In the genomic region with DNA sequence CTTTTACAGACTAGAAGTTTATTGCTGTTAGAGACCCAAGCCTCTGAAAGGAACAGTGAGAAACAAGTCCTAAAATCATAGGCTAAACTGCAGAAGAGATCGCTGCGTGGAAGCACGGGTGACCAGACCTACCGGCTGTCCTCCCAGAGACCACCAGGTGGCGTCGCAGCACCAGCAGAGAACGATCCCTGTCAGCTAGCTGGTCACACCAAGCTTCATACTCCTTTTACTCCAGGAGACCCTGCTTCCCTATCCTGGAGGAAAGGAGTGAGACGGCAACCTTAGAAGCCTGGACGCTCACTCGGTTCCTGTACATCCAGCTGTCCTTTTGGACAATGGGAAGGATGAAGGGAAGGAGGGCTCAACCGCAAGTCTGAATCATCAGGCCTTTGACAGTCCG, we compare ENCODE assay signal across 8 mouse cellular contexts. TPM values are rescaled to one million over a fixed set of nuclear protein-coding genes. Genes with fewer than 3 reads are reported as not detected.
A peak's percentile ranks its signal among the peaks of the same experiment; 100 is the strongest.
DNase-seq lines count a peak whose midpoint lies in the region; ATAC-seq and TF ChIP-seq lines count a peak whose summit lies in the region.

No protein-coding gene starts in this region.

- peak; percentile 62; the same call in 1 of the 2 replicates for ATAC-seq in erythroid progenitor cell, adult 5-6 weeks (replicated peaks; ENCODE audit: low FRiP score, poor library complexity, severe bottlenecking)
- ATAC-seq in heart, embryonic 13.5 days (ENCODE audit: extremely low read depth, insufficient number of reproducible peaks, low FRiP score, low TSS enrichment), result no peak
- ATAC-seq in kidney, postnatal 0 days (replicated peaks; ENCODE audit: low FRiP score, low read depth), result peak; percentile 68; the same call in 1 of the 2 replicates

- H3K4me2 ChIP-seq in heart, embryonic 13.5 days, result peak overlapping the region; percentile 99
- H3K4me2 ChIP-seq in kidney, postnatal 0 days (ENCODE audit: low read length), result peak overlapping the region; percentile 96
- peak overlapping the region; percentile 71 for H3K4me2 ChIP-seq in myocyte (ENCODE audit: low read depth)

- H3K27ac ChIP-seq in brown adipose tissue, adult 24 weeks (replicated peaks; ENCODE audit: low read depth, low read length), result no peak overlapping the region
- no peak overlapping the region for H3K27ac ChIP-seq in heart, embryonic 13.5 days (replicated peaks)
- H3K27ac ChIP-seq in kidney, postnatal 0 days, result no peak overlapping the region
- peak overlapping the region; percentile 45; the same call in 1 of the 2 replicates for H3K27ac ChIP-seq in liver, adult 2 months (replicated peaks; ENCODE audit: insufficient read depth, low read depth, low read length)

- WGBS in heart, embryonic 13.5 days, result 2% methylated on average over 12 of the region's 12 CpGs
- under 1% methylated on average over 12 of the region's 12 CpGs for WGBS in kidney, postnatal 0 days
- 1% methylated on average over 12 of the region's 12 CpGs for WGBS in liver, adult 2 months

- H3K4me1 ChIP-seq in brown adipose tissue, adult 24 weeks (ENCODE audit: control insufficient read depth, insufficient read depth, insufficient read length, low read length), result peaks cover 4% of the 10 kb centered on the region; the same call in 1 of the 2 replicates
- peaks cover 36% of the 10 kb centered on the region for H3K4me1 ChIP-seq in heart, embryonic 13.5 days
- H3K4me1 ChIP-seq in kidney, postnatal 0 days (replicated peaks; ENCODE audit: insufficient read depth, low read length), result peaks cover 17% of the 10 kb centered on the region; the same call in 1 of the 2 replicates
- peaks cover 22% of the 10 kb centered on the region for H3K4me1 ChIP-seq in liver, adult 2 months (ENCODE audit: control insufficient read depth, insufficient read depth, low read length)

- peak; percentile 90 for TF ChIP-seq CTCF in C2C12 (IDR thresholded peaks at IDR 0.05; ENCODE audit: control insufficient read depth, insufficient read depth, insufficient read length)
- peak; percentile 99 for TF ChIP-seq CTCF in kidney, postnatal 0 days (IDR thresholded peaks at IDR 0.05; ENCODE audit: low read depth)
- peak; percentile 99 for TF ChIP-seq CTCF in liver, adult 2 months (IDR thresholded peaks at IDR 0.05; ENCODE audit: low read depth, low read length)

- H3K27me3 ChIP-seq in C2C12 (ENCODE audit: control insufficient read depth, insufficient read depth, insufficient read length), result no peaks in the 10 kb centered on the region
- H3K27me3 ChIP-seq in heart, embryonic 13.5 days (replicated peaks), result peaks cover 93% of the 10 kb centered on the region
- H3K27me3 ChIP-seq in kidney, postnatal 0 days (ENCODE audit: insufficient read depth, low read length), result peaks cover 42% of the 10 kb centered on the region
- H3K27me3 ChIP-seq in liver, adult 2 months (ENCODE audit: control insufficient read depth, insufficient read depth, low read length), result no peaks in the 10 kb centered on the region
- H3K27me3 ChIP-seq in myocyte (ENCODE audit: control insufficient read depth, insufficient read depth, insufficient read length), result no peaks in the 10 kb centered on the region

- no peak overlapping the region for H3ac ChIP-seq in C2C12 (ENCODE audit: control insufficient read depth, insufficient read length, low read depth)
- no peak overlapping the region for H3ac ChIP-seq in myocyte (ENCODE audit: control insufficient read depth, insufficient read length)

- no peak overlapping the region for H3K4me3 ChIP-seq in C2C12 (ENCODE audit: insufficient read depth, poor library complexity, severe bottlenecking)
- H3K4me3 ChIP-seq in brown adipose tissue, adult 24 weeks (ENCODE audit: insufficient read depth, low read depth, low read length), result peak overlapping the region; percentile 65
- peak overlapping the region; percentile 67 for H3K4me3 ChIP-seq in heart, embryonic 13.5 days
- peak overlapping the region; percentile 41; the same call in 1 of the 2 replicates for H3K4me3 ChIP-seq in kidney, postnatal 0 days (replicated peaks; ENCODE audit: low read depth, low read length)
- peak overlapping the region; percentile 68; the same call in 1 of the 2 replicates for H3K4me3 ChIP-seq in liver, adult 2 months (ENCODE audit: insufficient read depth, low read depth, low read length)
- peak overlapping the region; percentile 12 for H3K4me3 ChIP-seq in myocyte

- DNase-seq in kidney, postnatal 0 days (ENCODE audit: low spot score), result peak; percentile 96
- DNase-seq in liver, adult 2 months (ENCODE audit: extremely low read depth, low read depth, low spot score), result peak; percentile 74
- peak; percentile 87 to 96 for DNase-seq in spleen, postnatal 4 days (ENCODE audit: low spot score in 2 of 2)

- TF ChIP-seq POLR2A in liver, adult 2 months (IDR thresholded peaks at IDR 0.05; ENCODE audit: extremely low read depth, insufficient read depth, low read length), result no peak
- TF ChIP-seq POLR2A in myocyte (IDR thresholded peaks at IDR 0.05; ENCODE audit: insufficient read length, low read depth), result no peak

- H3K36me3 ChIP-seq in C2C12 (ENCODE audit: control insufficient read depth, insufficient read depth) (no peaks in the 10 kb centered on the region), myocyte (ENCODE audit: control insufficient read depth, insufficient read depth) (no peaks in the 10 kb centered on the region)
- H3K36me3 ChIP-seq in heart, embryonic 13.5 days, result no peaks in the 10 kb centered on the region
- H3K36me3 ChIP-seq in kidney, postnatal 0 days (ENCODE audit: insufficient read depth, low read length), result no peaks in the 10 kb centered on the region
- no peaks in the 10 kb centered on the region for H3K36me3 ChIP-seq in liver, adult 2 months (ENCODE audit: control insufficient read depth, insufficient read depth, low read length)

- no peaks in the 10 kb centered on the region for H3K79me3 ChIP-seq in C2C12 (ENCODE audit: low read depth)

- H3K79me2 ChIP-seq in C2C12 (ENCODE audit: control insufficient read depth, insufficient read depth), result no peaks in the 10 kb centered on the region
- no peaks in the 10 kb centered on the region for H3K79me2 ChIP-seq in liver, adult 2 months (ENCODE audit: control insufficient read depth, insufficient read depth, low read length)
- no peaks in the 10 kb centered on the region for H3K79me2 ChIP-seq in myocyte (ENCODE audit: control insufficient read depth, insufficient read depth)

- H3K9me3 ChIP-seq in heart, embryonic 13.5 days, result no peaks in the 10 kb centered on the region
- H3K9me3 ChIP-seq in kidney, postnatal 0 days (replicated peaks; ENCODE audit: low read length), result no peaks in the 10 kb centered on the region

- H3K9ac ChIP-seq in heart, embryonic 13.5 days, result peak overlapping the region; percentile 77
- no peak overlapping the region for H3K9ac ChIP-seq in kidney, postnatal 0 days (ENCODE audit: low read depth, low read length)
- H3K9ac ChIP-seq in liver, adult 2 months (ENCODE audit: low read depth, low read length), result peak overlapping the region; percentile 71; the same call in 1 of the 2 replicates

RNA-seq across cellular contexts. Expression of gene Elovl3, which starts 3.6 kb away (rescaled TPM):
- polyA plus RNA-seq in C2C12 (2012; fragmentation: generic; extraction: Trizol) (0.37 TPM), myocyte (2012; fragmentation: generic; extraction: Trizol) (0.50 TPM)
- polyA plus RNA-seq in brown adipose tissue, adult 24 weeks (2012; ENCODE audit: insufficient read depth, insufficient read length, missing spikeins), result 35.1 and 159 TPM in 2 replicates
- not detected in 2 replicates for total RNA-seq in erythroid progenitor cell, adult 5-6 weeks (2015; ENCODE audit: low replicate concordance)
- total RNA-seq in erythroid progenitor cell, adult 5-6 weeks (2017; ENCODE audit: low replicate concordance), result not detected in 2 replicates
- polyA plus RNA-seq in heart, embryonic 13.5 days (2015; fragmentation: Nextera tagmentation; extraction: Ambion mirVana), result not detected in 2 replicates
- polyA plus RNA-seq in kidney, postnatal 0 days (2015; fragmentation: Nextera tagmentation; extraction: Ambion mirVana), result 0.07 TPM in 1 of 2 replicates, not detected in the other
- total RNA-seq in liver, adult 2 months (2014; rRNA removed), result 0.67 and 9.8 TPM in 2 replicates
- 2.6 and 3.7 TPM in 2 replicates for polyA plus RNA-seq in liver, adult 2 months (2012; rRNA removed)

RNA-seq across cellular contexts. Expression of gene Pitx3, which starts 12.8 kb away (rescaled TPM):
- polyA plus RNA-seq in C2C12 (2012; fragmentation: generic; extraction: Trizol), result 8.3 TPM
- not detected in 2 replicates for polyA plus RNA-seq in brown adipose tissue, adult 24 weeks (2012; ENCODE audit: insufficient read depth, insufficient read length, missing spikeins)
- not detected in 2 replicates for total RNA-seq in erythroid progenitor cell, adult 5-6 weeks (2015; ENCODE audit: low replicate concordance)
- total RNA-seq in erythroid progenitor cell, adult 5-6 weeks (2017; ENCODE audit: low replicate concordance), result not detected in 2 replicates
- polyA plus RNA-seq in heart, embryonic 13.5 days (2015; fragmentation: Nextera tagmentation; extraction: Ambion mirVana), result 0.66 and 0.74 TPM in 2 replicates
- polyA plus RNA-seq in kidney, postnatal 0 days (2015; fragmentation: Nextera tagmentation; extraction: Ambion mirVana), result not detected in 2 replicates
- not detected in 2 replicates for total RNA-seq in liver, adult 2 months (2014; rRNA removed)
- polyA plus RNA-seq in liver, adult 2 months (2012; rRNA removed), result not detected in 2 replicates
- 9.3 TPM for polyA plus RNA-seq in myocyte (2012; fragmentation: generic; extraction: Trizol)

RNA-seq across cellular contexts. Expression of gene Gbf1, which starts 17.0 kb away (rescaled TPM):
- 40.8 TPM for polyA plus RNA-seq in C2C12 (2012; fragmentation: generic; extraction: Trizol)
- 21.7 and 24.9 TPM in 2 replicates for polyA plus RNA-seq in brown adipose tissue, adult 24 weeks (2012; ENCODE audit: insufficient read depth, insufficient read length, missing spikeins)
- 28.8 and 30.6 TPM in 2 replicates for total RNA-seq in erythroid progenitor cell, adult 5-6 weeks (2015; ENCODE audit: low replicate concordance)
- 11.4 and 22.2 TPM in 2 replicates for total RNA-seq in erythroid progenitor cell, adult 5-6 weeks (2017; ENCODE audit: low replicate concordance)
- polyA plus RNA-seq in heart, embryonic 13.5 days (2015; fragmentation: Nextera tagmentation; extraction: Ambion mirVana), result 41.1 and 43.1 TPM in 2 replicates
- polyA plus RNA-seq in kidney, postnatal 0 days (2015; fragmentation: Nextera tagmentation; extraction: Ambion mirVana), result 32.9 and 37.3 TPM in 2 replicates
- 25.0 and 25.7 TPM in 2 replicates for total RNA-seq in liver, adult 2 months (2014; rRNA removed)
- polyA plus RNA-seq in liver, adult 2 months (2012; rRNA removed), result 49.3 and 58.1 TPM in 2 replicates
- polyA plus RNA-seq in myocyte (2012; fragmentation: generic; extraction: Trizol), result 61.8 TPM

RNA-seq across cellular contexts. Expression of gene Nolc1, which starts 59.6 kb away (rescaled TPM):
- 74.3 TPM for polyA plus RNA-seq in C2C12 (2012; fragmentation: generic; extraction: Trizol)
- 21.2 and 26.8 TPM in 2 replicates for polyA plus RNA-seq in brown adipose tissue, adult 24 weeks (2012; ENCODE audit: insufficient read depth, insufficient read length, missing spikeins)
- total RNA-seq in erythroid progenitor cell, adult 5-6 weeks (2015; ENCODE audit: low replicate concordance), result 9.6 and 16.2 TPM in 2 replicates
- total RNA-seq in erythroid progenitor cell, adult 5-6 weeks (2017; ENCODE audit: low replicate concordance), result 18.5 and 27.3 TPM in 2 replicates
- polyA plus RNA-seq in heart, embryonic 13.5 days (2015; fragmentation: Nextera tagmentation; extraction: Ambion mirVana), result 48.4 and 48.9 TPM in 2 replicates
- polyA plus RNA-seq in kidney, postnatal 0 days (2015; fragmentation: Nextera tagmentation; extraction: Ambion mirVana), result 50.0 and 60.0 TPM in 2 replicates
- 3.4 and 3.8 TPM in 2 replicates for total RNA-seq in liver, adult 2 months (2014; rRNA removed)
- 5.6 and 7.3 TPM in 2 replicates for polyA plus RNA-seq in liver, adult 2 months (2012; rRNA removed)
- 30.9 TPM for polyA plus RNA-seq in myocyte (2012; fragmentation: generic; extraction: Trizol)
